In genomic region chr14:34279726-34280125, GRCm38 (mm10) we compare ENCODE assay signal across 17 mouse cellular contexts.
"Had no signal": no experiment of that assay in that cellular context is flagged by ENCODE, and none has a peak within 500 bp of the region (broad histone marks: within the 10 kb centered on the region; RNA-seq: fewer than 3 reads in every experiment).

No protein-coding gene starts in this region.

- H3K27ac ChIP-seq: kidney, embryonic 15.5 days; layer of hippocampus, adult 2 months; limb, embryonic 10.5 days; limb, embryonic 13.5 days; liver, embryonic 14.5 days; macrophage; midbrain, embryonic 12.5 days had no signal

- H3K27me3 ChIP-seq: kidney, embryonic 15.5 days; limb, embryonic 13.5 days; midbrain, embryonic 12.5 days had no signal

- H3K4me3 ChIP-seq: kidney, embryonic 15.5 days; layer of hippocampus, adult 2 months; limb, embryonic 10.5 days; limb, embryonic 13.5 days; midbrain, embryonic 12.5 days had no signal

- H3K9ac ChIP-seq: kidney, embryonic 15.5 days; limb, embryonic 13.5 days; liver, embryonic 14.5 days; liver, postnatal 0 days; lung, embryonic 14.5 days; midbrain, embryonic 12.5 days had no signal

- H3K36me3 ChIP-seq: kidney, embryonic 15.5 days; limb, embryonic 10.5 days; limb, embryonic 13.5 days; midbrain, embryonic 12.5 days had no signal

- ATAC-seq: liver, postnatal 0 days; lung, postnatal 0 days; midbrain, embryonic 16.5 days had no signal

- DNase-seq: kidney, adult 18-20 months; kidney, postnatal 14 days; layer of hippocampus, adult 9-11 months; liver; liver, postnatal 0 days; lung, embryonic 14.5 days; thymus, adult 18-20 months; thymus, postnatal 36 days had no signal

- H3K4me2 ChIP-seq: kidney, embryonic 15.5 days; limb, embryonic 13.5 days; lung, embryonic 14.5 days; midbrain, embryonic 12.5 days had no signal

- H3K4me1 ChIP-seq: kidney, embryonic 15.5 days; limb, embryonic 10.5 days; limb, embryonic 13.5 days; midbrain, embryonic 12.5 days had no signal

- H3K9me3 ChIP-seq: kidney, embryonic 15.5 days; limb, embryonic 10.5 days; limb, embryonic 13.5 days; midbrain, embryonic 12.5 days had no signal
